Mouse (Mus musculus): ENCODE measurements around the gene Meig1. TPM values are rescaled to one million over a fixed set of nuclear protein-coding genes. Genes with fewer than 3 reads are reported as not detected.
A peak's percentile ranks its signal among the peaks of the same experiment; 100 is the strongest.

Meig1 gene
- polyA plus RNA-seq, 1 experiment, result not detected

DNA sequence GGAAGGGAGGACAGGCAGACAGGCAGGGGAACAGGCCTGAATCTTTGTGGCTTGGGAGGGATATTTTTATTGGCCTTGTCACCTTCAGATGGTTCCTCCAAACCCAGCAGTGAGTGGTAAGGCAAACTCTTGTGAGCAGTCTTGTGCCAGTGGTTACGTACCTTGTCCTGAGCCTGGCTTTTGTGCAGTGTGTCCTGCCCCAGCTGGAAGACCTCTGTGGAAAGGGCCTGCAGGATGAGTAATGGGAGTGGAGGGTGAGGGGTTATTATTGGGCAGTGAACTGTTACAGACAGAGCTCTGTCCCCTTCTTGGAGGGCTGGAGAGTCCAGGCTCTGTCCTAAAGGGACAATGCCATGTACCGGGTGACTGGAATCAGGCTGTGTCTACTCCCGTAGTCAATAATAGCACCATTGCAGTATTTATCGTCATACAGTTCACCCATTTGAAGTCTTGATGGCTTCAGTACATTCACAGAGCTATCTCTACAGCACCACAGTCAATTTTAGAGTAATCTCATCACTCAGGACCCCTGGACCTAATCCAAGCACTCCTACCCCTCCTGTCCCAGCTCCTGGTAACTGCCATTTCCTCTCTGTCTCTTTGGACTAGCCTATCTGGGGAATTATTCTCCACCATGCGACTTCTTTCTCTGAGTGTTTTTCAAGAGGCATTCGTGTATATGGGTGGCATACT is 13.1 kb upstream of the Meig1 start:
- Histone ChIP-seq H3K4me1 (ENCODE audit: control insufficient read depth, insufficient read depth, insufficient read length, low read length) (no peaks in the 10 kb centered on the region), H3K27ac (ENCODE audit: insufficient read depth, low read depth, low read length) (no peak overlapping the region), H3K4me3 (ENCODE audit: low read depth, low read length) (no peak overlapping the region), H3K36me3 (ENCODE audit: control insufficient read depth, insufficient read depth, low read length) (peaks cover 16% of the 10 kb centered on the region), H3K27me3 (ENCODE audit: control insufficient read depth, insufficient read depth, low read length) (no peaks in the 10 kb centered on the region)
- 83% methylated on average over 6 of the region's 6 CpGs for WGBS
- TF ChIP-seq CTCF (IDR thresholded peaks at IDR 0.05; ENCODE audit: extremely low read depth, insufficient read length, insufficient replicate concordance, low read depth, low read length) (no peak), POLR2A (IDR thresholded peaks at IDR 0.05; ENCODE audit: low read depth, low read length) (no peak)

DNA sequence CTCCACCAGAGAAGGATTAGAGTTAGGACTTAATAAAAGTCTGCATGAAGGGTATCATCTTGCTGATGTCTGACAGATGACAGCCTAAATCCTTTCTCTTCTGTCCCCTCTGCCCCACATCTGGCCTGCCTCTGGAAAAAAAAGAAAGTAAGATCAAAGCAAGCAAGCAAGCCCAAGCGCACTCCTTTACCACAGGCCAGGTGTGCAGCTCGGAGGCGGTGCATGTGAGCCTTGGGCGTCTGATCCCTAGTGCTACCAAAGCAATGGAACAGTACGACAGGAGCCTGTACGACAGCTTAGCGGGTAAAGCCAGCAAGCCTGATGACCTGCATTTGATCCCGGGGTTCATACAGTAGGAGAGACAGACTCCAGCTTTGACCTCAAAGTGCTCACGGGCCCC is 8.5 kb upstream of the Meig1 start:
- no peak overlapping the region for H3K27ac ChIP-seq (ENCODE audit: insufficient read depth, low read depth, low read length)
- TF ChIP-seq CTCF (IDR thresholded peaks at IDR 0.05; ENCODE audit: extremely low read depth, insufficient read length, insufficient replicate concordance, low read depth, low read length) (no peak), POLR2A (IDR thresholded peaks at IDR 0.05; ENCODE audit: low read depth, low read length) (no peak)

DNA sequence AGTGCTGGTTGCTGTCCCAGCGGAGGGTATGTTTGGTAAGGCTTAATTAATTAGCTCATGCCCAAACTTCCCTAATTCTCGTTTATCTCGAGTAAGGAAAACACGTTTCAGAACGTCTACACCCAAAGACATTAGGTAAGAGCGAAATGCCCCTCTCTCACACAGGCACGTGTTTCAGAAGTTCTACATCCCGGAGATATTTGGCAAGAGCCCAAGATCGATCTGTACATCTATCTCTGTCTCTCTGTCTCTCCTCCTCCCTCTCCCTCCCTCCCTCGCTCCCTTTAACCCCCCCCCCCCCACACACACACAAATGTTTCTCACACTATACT is 2.1 kb upstream of the Meig1 start:
- WGBS, result 1% methylated on average over 10 of the region's 10 CpGs
- Histone ChIP-seq H3K4me1 (ENCODE audit: control insufficient read depth, insufficient read depth, insufficient read length, low read length) (peaks cover 2% of the 10 kb centered on the region; the same call in 1 of the 2 replicates), H3K4me3 (ENCODE audit: low read depth, low read length) (peak overlapping the region; percentile 89), H3K36me3 (ENCODE audit: control insufficient read depth, insufficient read depth, low read length) (no peaks in the 10 kb centered on the region), H3K27ac (ENCODE audit: insufficient read depth, low read depth, low read length) (0 out of 2 replicates have a peak overlapping the region, but pooled peaks have one; percentile 14), H3K27me3 (ENCODE audit: control insufficient read depth, insufficient read depth, low read length) (no peaks in the 10 kb centered on the region)
- TF ChIP-seq CTCF (IDR thresholded peaks at IDR 0.05; ENCODE audit: extremely low read depth, insufficient read length, insufficient replicate concordance, low read depth, low read length) (no peak), POLR2A (IDR thresholded peaks at IDR 0.05; ENCODE audit: low read depth, low read length) (no peak)

More for the DNA sequence above, 8.5 kb upstream of the Meig1 start:
- WGBS, result 85% methylated on average over 9 of the region's 9 CpGs
- H3K36me3 ChIP-seq (ENCODE audit: control insufficient read depth, insufficient read depth, low read length), result peaks cover 6% of the 10 kb centered on the region; the same call in 1 of the 2 replicates
- no peak overlapping the region for H3K4me3 ChIP-seq (ENCODE audit: low read depth, low read length)
- no peaks in the 10 kb centered on the region for H3K27me3 ChIP-seq (ENCODE audit: control insufficient read depth, insufficient read depth, low read length)
- H3K4me1 ChIP-seq (ENCODE audit: control insufficient read depth, insufficient read depth, insufficient read length, low read length), result no peaks in the 10 kb centered on the region

DNA sequence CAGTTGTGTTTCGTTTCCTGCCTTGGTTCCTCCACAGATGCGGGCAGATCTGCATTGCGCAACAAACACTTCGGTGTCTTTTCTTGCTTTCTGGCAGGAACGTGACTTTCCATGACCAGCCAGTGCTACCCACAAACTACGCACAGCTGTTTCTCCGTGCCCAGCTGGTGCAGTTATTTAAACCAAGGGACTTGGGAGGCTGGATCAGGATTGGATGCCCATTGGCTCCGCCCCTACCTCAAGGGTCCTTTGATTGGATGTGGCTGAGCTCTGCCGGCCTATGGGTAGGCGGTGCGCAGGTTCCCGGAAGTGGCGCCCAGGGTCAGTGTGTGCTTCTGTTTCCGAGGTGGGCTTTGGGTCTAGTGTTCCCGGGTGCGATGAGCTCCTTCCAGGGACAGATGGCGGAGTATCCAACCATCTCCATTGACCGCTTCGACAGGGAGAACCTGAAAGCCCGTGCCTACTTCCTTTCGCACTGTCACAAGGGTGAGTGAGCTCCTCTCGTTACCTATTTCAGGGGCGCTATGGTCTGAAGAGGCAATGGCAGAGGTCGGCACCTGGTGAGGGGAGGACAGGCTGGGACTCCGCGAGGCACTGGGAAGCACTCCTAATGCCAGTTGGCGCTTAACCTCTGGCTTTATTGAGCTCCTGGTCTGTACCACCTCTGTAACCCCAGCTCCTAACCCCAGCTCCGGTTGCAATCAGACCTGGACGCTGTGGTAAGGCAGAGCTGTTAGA is 1.6 kb upstream of the Meig1 start, which contains the start of gene Dclre1c:
TSS of gene Dclre1c (plus strand) at position 291 of the 738 bp plus-strand sequence.
- under 1% methylated on average over 29 of the region's 29 CpGs for WGBS
- H3K27me3 ChIP-seq (ENCODE audit: control insufficient read depth, insufficient read depth, low read length), result no peaks in the 10 kb centered on the region
- H3K4me3 ChIP-seq (ENCODE audit: low read depth, low read length), result peak within 1 kb of the TSS; percentile 89
- TF ChIP-seq POLR2A (IDR thresholded peaks at IDR 0.05; ENCODE audit: low read depth, low read length) (peak; percentile 46; the same call in 1 of the 2 replicates), CTCF (IDR thresholded peaks at IDR 0.05; ENCODE audit: extremely low read depth, insufficient read length, insufficient replicate concordance, low read depth, low read length) (no peak)
- peak within 1 kb of the TSS; percentile 14; the same call in 1 of the 2 replicates for H3K27ac ChIP-seq (ENCODE audit: insufficient read depth, low read depth, low read length)
- peaks cover 2% of the 10 kb centered on the region; the same call in 1 of the 2 replicates for H3K4me1 ChIP-seq (ENCODE audit: control insufficient read depth, insufficient read depth, insufficient read length, low read length)
- no peaks in the 10 kb centered on the region for H3K36me3 ChIP-seq (ENCODE audit: control insufficient read depth, insufficient read depth, low read length)

DNA sequence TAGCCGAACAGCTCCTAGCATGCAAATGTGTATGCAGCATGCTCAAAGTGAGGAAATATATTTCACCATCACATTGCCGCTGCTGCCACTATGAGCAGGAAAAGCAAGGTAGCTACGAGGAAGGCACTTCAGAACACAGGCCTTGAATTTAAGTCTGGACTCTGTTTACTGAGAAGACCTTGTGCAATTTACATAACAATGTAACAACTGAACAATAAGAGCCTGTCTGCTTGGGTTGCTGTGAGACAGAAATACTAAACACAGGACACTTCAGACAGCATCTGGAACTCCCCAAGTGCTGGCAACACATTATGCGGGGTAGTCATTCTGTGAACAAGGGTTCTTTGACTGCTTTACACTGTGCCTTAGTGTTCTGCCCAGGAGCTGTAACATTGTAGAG is 2.3 kb downstream of the Meig1 start:
- Histone ChIP-seq H3K36me3 (ENCODE audit: control insufficient read depth, insufficient read depth, low read length) (no peaks in the 10 kb centered on the region), H3K4me3 (ENCODE audit: low read depth, low read length) (no peak overlapping the region), H3K27me3 (ENCODE audit: control insufficient read depth, insufficient read depth, low read length) (0 out of 2 replicates have a peak, but pooled peaks cover 3% of the 10 kb centered on the region), H3K27ac (ENCODE audit: insufficient read depth, low read depth, low read length) (no peak overlapping the region), H3K4me1 (ENCODE audit: control insufficient read depth, insufficient read depth, insufficient read length, low read length) (peaks cover 5% of the 10 kb centered on the region)
- 82% methylated on average over 4 of the region's 4 CpGs for WGBS
- TF ChIP-seq CTCF (IDR thresholded peaks at IDR 0.05; ENCODE audit: extremely low read depth, insufficient read length, insufficient replicate concordance, low read depth, low read length) (no peak), POLR2A (IDR thresholded peaks at IDR 0.05; ENCODE audit: low read depth, low read length) (no peak)

DNA sequence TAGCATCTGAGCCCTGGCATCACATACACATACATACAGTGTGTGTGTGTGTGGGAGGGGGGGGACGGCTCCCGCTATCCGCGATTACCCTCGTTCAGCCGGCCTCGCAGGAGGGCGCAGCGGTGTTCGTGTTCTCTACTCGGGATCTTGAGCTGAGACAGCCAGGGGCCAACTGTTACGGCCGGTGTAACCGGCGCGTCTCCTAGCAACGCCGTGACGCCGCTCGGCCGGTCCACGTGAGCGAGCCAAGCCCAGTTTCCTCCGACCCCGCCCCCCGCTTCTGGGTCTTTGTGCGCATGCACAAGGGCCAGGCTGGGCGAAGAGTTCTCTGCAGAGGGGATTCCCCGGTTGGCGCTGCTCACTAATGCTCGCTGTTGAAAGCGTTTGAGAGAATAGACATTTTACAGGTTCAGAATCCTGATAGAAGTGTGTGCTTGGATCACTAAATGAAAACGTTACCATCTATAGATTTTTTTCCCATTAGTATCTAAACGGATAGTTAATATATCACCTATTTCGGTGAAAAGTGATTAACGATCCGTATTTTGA is 3.5 kb downstream of the Meig1 start:
- H3K27ac ChIP-seq (ENCODE audit: insufficient read depth, low read depth, low read length), result no peak overlapping the region
- under 1% methylated on average over 38 of the region's 38 CpGs for WGBS
- 0 out of 2 replicates have a peak, but pooled peaks cover 3% of the 10 kb centered on the region for H3K27me3 ChIP-seq (ENCODE audit: control insufficient read depth, insufficient read depth, low read length)
- H3K4me3 ChIP-seq (ENCODE audit: low read depth, low read length), result peak overlapping the region; percentile 76
- H3K36me3 ChIP-seq (ENCODE audit: control insufficient read depth, insufficient read depth, low read length), result no peaks in the 10 kb centered on the region
- H3K4me1 ChIP-seq (ENCODE audit: control insufficient read depth, insufficient read depth, insufficient read length, low read length), result peaks cover 5% of the 10 kb centered on the region
- TF ChIP-seq POLR2A (IDR thresholded peaks at IDR 0.05; ENCODE audit: low read depth, low read length) (no peak), CTCF (IDR thresholded peaks at IDR 0.05; ENCODE audit: extremely low read depth, insufficient read length, insufficient replicate concordance, low read depth, low read length) (no peak)

DNA sequence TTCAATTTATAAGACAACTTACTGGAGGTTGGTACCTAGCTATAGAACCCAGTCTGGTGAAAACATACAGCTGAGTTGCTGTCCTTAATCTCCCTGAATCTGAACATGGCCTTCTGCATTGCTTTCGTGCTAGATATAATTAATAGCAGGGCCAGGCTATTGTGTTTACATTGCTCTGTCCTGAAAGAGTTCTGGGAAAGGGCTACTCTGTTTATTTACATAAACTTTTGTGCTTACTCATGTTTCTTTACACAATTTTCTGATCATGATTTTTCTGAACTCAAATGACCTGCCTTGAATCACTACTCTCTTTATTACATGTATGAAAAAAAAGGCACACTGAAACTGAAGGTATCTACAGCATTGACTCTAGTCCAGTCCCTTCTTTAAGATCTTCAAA is 6.8 kb downstream of the Meig1 start:
- Histone ChIP-seq H3K4me1 (ENCODE audit: control insufficient read depth, insufficient read depth, insufficient read length, low read length) (peaks cover 3% of the 10 kb centered on the region), H3K4me3 (ENCODE audit: low read depth, low read length) (no peak overlapping the region), H3K27me3 (ENCODE audit: control insufficient read depth, insufficient read depth, low read length) (0 out of 2 replicates have a peak, but pooled peaks cover 3% of the 10 kb centered on the region), H3K36me3 (ENCODE audit: control insufficient read depth, insufficient read depth, low read length) (no peaks in the 10 kb centered on the region), H3K27ac (ENCODE audit: insufficient read depth, low read depth, low read length) (no peak overlapping the region)
- 31% methylated on average over 1 of the region's 1 CpGs for WGBS
- TF ChIP-seq POLR2A (IDR thresholded peaks at IDR 0.05; ENCODE audit: low read depth, low read length) (no peak), CTCF (IDR thresholded peaks at IDR 0.05; ENCODE audit: extremely low read depth, insufficient read length, insufficient replicate concordance, low read depth, low read length) (no peak)

All from small intestine, adult 2 months (tissue).